Mouse (Mus musculus): Measurements from ENCODE around the gene Gm9833. TPM values are rescaled to one million over a fixed set of nuclear protein-coding genes. Genes with fewer than 3 reads are reported as not detected.
"Not testable (repeated sequence)": the region's sequence is repeated elsewhere in the genome, so short reads cannot be mapped to it uniquely, and the experiment has no call there.

The Gm9833 gene
- 10 to 100 TPM; 17.1 to 18.5 TPM for total RNA-seq (2021)
- long read RNA-seq, result 0 reads

- not testable (repeated sequence) for DNase-seq (ENCODE audit: low spot score in 2 of 2)
Measured at GRCm38 (mm10) chr3:10087994-10088393, at the start of gene Gm9833. Gene Gm9833 (plus strand): TSS chr3:10088110.

GRCm38 (mm10) chr3:10070070-10070469, 17.8 kb upstream of the Gm9833 start:
- DNase-seq (ENCODE audit: low spot score in 2 of 2), result no peak

GRCm38 (mm10) chr3:10075826-10076225, 12.1 kb upstream of the Gm9833 start:
- DNase-seq (ENCODE audit: low spot score in 2 of 2), result no peak

- DNase-seq (ENCODE audit: low spot score in 2 of 2), result peak in 1 of 2 experiments; percentile 33
Measured at GRCm38 (mm10) chr3:10077096-10077841, 10.6 kb upstream of the Gm9833 start.

- no peak for DNase-seq (ENCODE audit: low spot score in 2 of 2)
Measured at GRCm38 (mm10) chr3:10078113-10078512, 9.8 kb upstream of the Gm9833 start.

GRCm38 (mm10) chr3:10081336-10081735, 6.6 kb upstream of the Gm9833 start:
- no peak for DNase-seq (ENCODE audit: low spot score in 2 of 2)

- DNase-seq (ENCODE audit: low spot score in 2 of 2), result peak; percentile 42 to 62
Measured at GRCm38 (mm10) chr3:10081911-10082541, 5.9 kb upstream of the Gm9833 start.

- no peak for DNase-seq (ENCODE audit: low spot score in 2 of 2)
Measured at GRCm38 (mm10) chr3:10082545-10083062, 5.3 kb upstream of the Gm9833 start.

- DNase-seq (ENCODE audit: low spot score in 2 of 2), result no peak
Measured at GRCm38 (mm10) chr3:10084102-10084501, 3.8 kb upstream of the Gm9833 start.

- peak in 1 of 2 experiments; percentile 18 for DNase-seq (ENCODE audit: low spot score in 2 of 2)
Measured at GRCm38 (mm10) chr3:10085396-10086119, 2.4 kb upstream of the Gm9833 start.

- no peak for DNase-seq (ENCODE audit: low spot score in 2 of 2)
Measured at GRCm38 (mm10) chr3:10087511-10087910, 399 bp upstream of the Gm9833 start.

GRCm38 (mm10) chr3:10091616-10092140, 3.8 kb downstream of the Gm9833 start:
- DNase-seq (ENCODE audit: low spot score in 2 of 2), result no peak

GRCm38 (mm10) chr3:10092499-10092898, 4.6 kb downstream of the Gm9833 start:
- DNase-seq (ENCODE audit: low spot score in 2 of 2), result no peak

- no peak for DNase-seq (ENCODE audit: low spot score in 2 of 2)
Measured at GRCm38 (mm10) chr3:10092914-10093313, 5.0 kb downstream of the Gm9833 start.

GRCm38 (mm10) chr3:10095076-10095622, 7.2 kb downstream of the Gm9833 start:
- DNase-seq (ENCODE audit: low spot score in 2 of 2), result no peak

- no peak for DNase-seq (ENCODE audit: low spot score in 2 of 2)
Measured at GRCm38 (mm10) chr3:10099756-10100155, 11.8 kb downstream of the Gm9833 start.

- DNase-seq (ENCODE audit: low spot score in 2 of 2), result no peak
Measured at GRCm38 (mm10) chr3:10111570-10111969, 23.7 kb downstream of the Gm9833 start.

- DNase-seq (ENCODE audit: low spot score in 2 of 2), result no peak
Measured at GRCm38 (mm10) chr3:10112196-10112595, 24.3 kb downstream of the Gm9833 start.

GRCm38 (mm10) chr3:10112660-10113059, 24.8 kb downstream of the Gm9833 start:
- DNase-seq (ENCODE audit: low spot score in 2 of 2), result peak in 1 of 2 experiments; percentile 35

GRCm38 (mm10) chr3:10116531-10116930, 28.6 kb downstream of the Gm9833 start:
- no peak for DNase-seq (ENCODE audit: low spot score in 2 of 2)

GRCm38 (mm10) chr3:10121232-10121631, 33.3 kb downstream of the Gm9833 start:
- no peak for DNase-seq (ENCODE audit: low spot score in 2 of 2)

Data from layer of hippocampus, postnatal 10 days (tissue).